Mouse (Mus musculus) cerebellum, postnatal 10 days (tissue): ENCODE results near the gene Mmp15.

Experiments used
- DNase-seq, 2 experiments: peaks; one replicate each; pipeline ENCODE4 v3.0.0; 2021; ENCODE audit warnings: mixed read lengths in 2 of 2

Mmp15 gene

DNA sequence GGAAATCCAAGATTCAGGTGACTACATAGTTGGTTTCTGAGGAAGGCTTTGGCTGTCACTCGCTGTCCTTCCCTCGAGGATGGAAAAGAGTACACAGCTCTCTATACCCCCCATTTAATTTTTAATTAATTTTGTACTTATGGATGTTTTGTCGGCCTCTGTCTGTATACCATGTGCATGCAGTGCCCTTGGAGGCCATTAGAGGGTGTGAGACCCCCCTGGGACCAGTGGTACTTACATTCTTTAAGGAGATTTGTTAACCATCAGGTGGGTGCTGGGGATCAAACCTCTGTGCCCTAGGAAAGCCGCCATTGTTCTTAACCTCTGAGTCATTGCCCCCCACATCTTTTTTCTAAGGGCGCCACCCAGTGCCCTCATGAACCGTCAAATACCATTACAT, 7.4 kb upstream of the Mmp15 start:
- DNase-seq: no peak

DNA sequence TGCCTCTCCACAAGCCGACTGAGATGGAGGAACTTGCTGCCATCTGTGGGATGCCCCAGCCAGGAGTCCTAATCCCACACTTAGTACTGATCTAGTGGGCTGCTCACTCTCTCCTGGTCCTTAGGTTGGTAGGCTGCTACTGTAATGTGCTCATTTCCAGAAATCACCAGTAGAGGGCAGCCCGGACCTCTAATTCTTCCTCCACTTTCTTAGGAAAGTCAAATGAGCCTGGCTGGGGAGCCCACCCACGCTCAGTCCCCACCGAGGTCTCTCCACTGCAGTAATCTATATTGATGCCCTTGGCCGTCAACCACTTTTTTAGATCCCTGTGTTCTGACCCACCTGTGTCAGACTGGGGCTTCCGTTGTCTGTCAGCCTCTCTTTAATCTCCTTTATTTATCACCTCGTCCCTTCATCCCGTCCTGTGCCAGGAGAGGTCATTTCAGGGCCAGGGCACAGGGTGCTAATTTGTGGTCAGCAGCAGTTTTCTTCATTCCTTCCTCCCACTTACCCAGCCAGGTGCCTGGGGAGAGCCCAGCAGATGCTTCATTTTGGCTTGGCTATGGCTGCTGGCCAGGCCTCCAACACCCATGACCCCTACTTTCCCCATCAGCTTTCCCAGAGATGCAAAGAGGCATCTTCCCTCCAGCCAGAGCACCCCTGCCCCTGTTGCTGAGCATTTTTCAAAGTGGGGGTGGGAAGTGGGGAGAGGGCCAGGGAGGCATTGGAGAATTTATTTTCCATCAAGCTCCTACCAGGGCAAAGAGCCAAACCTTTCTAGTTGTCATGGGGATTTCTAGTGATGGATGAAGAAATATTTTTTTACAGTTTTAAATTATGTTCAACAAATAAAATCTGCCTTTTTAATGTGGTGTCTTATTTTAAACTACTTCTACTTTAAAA, 5.2 kb upstream of the Mmp15 start:
- DNase-seq: peak; percentile 91 to 93

DNA sequence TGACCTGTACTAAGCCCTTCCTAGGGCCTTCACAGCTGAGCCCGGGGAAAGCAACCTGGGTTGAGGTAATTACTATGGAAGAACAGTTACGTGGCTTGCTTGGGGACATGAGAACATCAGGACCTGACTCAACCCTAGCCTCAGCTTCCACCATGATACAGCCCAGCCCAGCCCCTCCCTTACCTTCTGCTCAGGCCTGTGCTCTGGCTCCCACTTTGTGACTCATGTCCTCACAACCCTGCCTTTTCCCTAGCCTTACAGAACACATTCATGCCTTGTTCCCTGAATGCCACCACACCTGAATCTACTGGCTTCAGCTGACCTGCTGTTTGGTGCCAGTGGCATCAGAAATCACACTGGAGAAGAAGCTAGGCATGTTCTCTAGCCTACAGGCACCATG, 3.7 kb upstream of the Mmp15 start:
- no peak for DNase-seq

DNA sequence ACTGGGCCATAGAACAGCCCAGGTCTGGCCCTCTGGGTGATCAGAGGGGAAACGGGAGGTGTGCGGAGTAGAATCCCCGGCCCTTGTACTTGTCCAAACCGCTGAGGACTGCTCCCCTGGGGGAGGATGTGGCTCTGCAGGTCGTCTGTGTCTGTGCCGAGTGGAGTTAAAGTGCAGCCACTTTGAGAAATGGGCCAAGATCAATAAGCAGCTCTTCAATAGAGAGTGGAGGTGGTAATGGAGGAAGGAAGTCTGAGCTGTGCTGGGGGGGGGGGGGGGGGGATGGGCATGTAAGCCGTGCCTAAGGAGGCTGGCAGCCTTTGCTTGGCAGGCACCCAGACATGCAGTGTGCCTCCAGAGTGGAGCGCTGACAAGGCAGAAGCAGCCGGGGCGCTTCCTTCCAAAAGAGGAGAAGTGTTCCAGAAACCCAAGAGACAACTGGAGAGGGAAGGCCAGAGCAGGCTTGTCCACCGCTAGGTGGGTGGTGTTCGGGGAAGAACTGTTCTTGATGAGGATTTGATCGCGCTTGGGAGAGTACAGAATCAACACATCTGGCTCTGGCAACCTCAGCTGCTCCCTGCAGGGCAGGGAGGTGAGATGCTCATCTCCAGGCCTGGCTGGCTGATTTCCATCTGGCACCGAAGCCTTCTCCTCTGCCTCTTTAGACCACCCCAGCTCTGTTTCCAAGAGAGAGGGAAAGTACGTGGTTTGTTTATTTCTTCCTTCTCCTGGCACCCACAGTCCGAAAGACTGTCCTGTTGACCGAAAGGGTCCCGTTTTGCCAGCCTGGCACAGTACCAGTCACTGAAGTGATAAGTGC, 3.0 kb upstream of the Mmp15 start:
- DNase-seq: peak; percentile 84 to 90

DNA sequence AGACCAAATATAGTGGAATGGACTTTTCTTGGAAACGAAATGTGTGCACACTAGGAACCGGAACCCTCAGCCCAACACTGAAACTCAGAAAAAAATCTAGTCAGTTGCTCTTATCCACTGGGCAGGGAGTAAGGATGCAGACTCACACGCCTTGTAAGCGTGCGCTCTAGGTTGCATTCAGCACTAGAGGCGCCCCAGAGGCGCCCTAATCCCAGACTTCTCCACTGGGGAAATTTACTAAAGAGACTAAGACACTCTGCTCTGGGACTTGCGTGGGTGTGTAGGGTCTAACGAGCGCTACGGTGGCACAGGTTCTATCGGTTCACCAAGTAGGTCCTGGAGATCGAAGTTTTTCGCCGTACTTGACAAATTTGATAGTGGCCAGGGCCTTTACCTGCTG, 607 bp upstream of the Mmp15 start:
- no peak for DNase-seq

DNA sequence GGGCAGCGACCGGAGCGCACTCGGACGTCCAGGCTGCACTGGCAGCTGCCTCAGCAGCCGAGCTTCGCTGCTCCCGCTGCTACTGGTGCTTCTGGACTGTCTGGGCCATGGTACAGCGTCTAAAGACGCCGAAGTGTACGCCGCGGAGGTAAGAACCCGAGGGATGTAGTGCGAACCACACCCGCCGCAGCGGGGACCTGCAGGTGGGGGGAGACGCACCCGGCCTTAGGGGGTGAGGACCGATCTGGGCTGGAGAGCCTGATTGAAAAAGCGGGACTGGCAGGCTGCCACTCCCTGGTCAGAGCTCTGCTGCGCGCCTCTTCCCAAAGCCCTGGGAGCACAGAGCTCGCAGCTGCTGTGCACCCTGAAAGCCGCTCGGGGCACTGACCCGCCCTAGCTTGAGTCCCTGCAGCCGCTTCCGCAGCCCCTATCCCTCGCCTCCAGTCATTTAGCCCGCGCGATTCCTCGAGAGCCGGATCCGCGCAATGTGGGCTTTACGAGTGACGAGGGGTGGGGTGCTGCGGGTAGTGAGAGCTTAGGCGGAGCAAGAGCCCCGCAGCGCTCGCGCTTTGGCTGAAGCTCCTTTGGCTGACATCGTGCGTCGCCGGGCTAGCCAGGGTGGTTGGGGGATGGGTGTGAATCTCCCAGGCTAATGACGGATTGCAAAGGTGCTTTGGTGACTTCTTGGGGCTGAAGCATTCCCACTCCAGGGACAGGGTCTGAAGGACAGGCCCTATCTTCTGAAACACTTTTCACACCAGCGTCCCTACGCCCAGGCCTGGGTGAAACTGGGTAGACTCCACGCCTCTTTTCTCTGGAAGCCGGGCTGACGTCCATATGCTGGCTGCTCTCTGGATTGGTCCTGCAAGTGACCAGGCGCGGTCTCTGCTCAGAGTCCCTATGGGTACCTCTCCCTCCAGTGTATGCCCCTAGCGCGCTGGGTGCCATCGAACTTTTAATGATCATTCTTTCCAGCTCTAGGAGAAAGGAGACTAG, 1.1 kb downstream of the Mmp15 start:
- DNase-seq: peak in 1 of 2 experiments; percentile 80

DNA sequence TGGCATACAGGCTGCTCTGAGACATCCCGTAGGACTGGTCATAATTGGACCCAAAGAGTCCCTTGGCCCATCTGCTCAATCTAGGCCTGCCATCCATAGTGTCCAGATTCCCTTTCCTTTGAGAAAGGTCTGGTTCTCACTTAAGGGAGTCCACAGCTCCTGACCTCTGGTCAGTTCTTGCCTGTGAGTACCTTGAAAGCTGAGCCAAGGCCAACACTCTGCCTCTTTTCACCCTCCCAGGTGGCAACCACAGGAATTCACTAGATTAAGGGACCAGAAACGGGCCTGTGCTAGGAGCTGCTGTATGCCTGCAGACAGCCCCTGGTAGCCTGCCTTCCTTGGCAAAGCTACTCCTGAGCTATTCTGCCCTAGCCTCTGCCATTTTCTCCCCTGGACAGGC, 2.5 kb downstream of the Mmp15 start:
- no peak for DNase-seq

DNA sequence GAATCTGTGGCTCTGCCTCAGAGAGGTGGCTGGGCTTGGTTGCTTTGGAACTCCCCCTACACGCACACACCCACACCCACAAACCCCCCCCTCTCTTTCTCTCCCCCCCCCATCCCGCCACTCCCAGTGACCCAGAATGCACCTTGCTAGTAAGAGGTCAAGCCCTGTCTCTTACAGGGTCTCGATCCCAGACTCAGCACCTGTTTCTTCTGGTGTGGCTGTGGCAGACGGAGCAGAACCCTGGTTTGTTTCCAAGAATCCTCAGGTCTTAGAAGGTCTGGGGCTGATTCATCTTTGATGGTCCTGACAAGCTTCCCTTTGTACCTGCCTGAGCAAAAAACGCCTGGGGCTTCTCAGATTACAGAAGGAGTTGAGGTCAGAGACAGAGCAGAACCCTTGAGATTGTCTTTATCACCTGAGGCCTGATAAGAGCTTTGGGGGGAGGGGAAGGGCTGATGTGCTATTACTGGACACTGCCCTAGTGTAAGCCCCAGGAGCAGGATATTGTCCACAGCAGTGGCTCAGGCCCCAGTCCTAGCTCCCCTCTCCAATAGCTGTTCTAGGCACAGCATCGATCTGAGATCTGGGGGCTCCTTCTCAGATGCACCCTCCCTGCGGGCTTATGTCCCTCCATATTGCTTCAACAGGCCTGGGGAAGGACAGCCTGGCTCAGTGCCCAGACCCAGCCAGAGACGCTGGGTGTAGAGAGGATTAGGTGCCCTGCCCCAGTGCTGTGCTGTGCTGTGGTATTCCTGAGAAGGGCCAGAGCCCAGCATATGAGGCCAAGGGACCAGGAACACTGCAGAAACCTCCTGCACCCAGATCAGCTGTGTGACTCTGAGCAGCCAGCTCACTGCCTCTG, 6.7 kb downstream of the Mmp15 start:
- peak in 1 of 2 experiments; percentile 49 for DNase-seq

DNA sequence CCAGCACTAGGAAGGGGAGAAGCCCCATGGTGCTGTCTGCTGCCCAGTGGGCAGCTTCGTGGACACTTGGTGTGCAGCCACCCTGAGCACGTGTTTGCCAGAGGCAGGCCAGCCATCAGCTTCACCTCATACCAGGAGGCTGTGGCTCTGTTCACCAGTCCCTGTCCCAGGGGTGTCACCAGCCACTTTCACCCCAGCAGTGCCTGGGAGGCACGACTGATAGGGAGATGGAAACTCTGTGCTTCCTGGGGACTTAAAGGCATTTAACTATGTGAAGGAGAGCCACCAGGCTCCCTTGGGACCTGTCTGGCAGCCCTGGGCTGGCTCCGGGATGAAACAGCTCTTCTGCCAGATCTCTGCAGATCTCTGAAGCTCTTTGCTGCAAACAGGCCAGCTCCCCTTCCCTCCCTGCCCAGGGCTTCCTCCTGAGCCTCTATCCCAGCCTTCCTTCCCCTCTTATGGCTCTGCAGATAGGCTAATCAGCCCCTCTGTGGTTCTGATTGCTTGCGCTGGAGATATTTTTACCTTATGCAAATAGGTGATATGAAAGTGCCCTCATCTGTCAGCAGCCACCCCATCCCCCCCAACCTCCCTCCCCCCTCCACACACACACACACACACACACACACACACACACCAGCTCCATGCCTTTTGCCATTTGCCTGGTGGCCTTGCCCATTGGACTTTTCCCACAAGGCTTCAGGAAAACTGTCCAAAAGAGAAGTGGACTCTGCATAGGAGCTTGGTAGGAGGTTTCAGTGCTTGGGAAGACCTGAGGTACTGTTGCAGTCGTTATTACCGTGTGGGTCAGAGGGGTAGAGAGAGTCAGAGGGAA, 8.3 kb downstream of the Mmp15 start:
- DNase-seq: peak; percentile 62 to 75

DNA sequence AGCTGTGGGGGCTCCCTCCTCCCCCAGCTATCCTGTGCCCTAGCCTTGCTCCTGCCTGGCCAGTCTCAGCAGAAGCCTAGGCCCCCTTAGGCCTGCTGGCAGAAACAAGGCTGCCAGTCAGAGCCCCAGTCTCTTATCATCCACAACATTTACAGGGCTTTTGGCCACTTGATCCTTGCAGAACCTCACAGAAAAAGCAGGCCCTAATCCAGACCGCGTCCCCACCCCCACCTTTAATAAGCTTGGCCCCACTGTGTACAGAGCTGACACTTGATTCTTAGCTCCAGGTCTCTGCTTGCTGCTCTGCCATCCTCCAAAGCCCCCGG, 8.9 kb downstream of the Mmp15 start:
- DNase-seq: no peak

DNA sequence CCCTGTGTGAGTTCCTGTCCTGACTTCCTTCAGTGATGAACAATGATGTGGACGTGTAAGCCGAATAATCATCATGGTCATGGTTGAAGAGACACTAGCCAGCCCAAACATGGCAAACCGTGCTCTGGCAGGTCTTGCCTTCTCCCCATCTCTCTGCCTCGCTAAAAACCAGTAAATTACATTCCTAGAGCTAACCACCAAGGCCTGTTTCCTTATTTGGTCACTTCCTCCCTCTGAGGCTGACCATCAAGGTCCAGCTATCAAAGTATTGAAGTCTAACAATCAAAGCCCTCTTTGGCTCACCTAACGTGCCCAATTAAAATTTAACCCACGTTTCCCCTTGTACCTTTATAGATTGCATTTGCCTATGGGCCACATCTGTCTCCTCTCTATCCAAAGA, 10.2 kb downstream of the Mmp15 start:
- DNase-seq: no peak

DNA sequence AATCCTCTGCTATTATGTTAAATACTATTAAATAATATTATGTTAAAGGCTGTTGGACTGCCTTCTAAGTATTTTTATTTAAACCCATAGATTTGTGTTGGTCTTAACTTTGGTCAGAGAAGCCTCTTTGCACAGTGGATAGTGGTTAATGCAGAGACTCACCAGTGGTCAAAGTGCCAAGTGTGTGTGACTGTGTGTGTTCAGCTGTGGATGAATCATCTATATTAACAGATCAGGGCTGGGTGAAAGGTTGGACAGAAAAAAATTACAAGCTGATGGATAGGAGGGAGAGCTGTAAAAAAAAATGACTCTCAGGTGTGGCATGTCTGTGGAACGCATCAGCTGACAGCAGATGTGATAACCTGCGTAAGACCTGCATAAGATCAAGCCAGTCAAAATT, 11.8 kb downstream of the Mmp15 start:
- DNase-seq: no peak

DNA sequence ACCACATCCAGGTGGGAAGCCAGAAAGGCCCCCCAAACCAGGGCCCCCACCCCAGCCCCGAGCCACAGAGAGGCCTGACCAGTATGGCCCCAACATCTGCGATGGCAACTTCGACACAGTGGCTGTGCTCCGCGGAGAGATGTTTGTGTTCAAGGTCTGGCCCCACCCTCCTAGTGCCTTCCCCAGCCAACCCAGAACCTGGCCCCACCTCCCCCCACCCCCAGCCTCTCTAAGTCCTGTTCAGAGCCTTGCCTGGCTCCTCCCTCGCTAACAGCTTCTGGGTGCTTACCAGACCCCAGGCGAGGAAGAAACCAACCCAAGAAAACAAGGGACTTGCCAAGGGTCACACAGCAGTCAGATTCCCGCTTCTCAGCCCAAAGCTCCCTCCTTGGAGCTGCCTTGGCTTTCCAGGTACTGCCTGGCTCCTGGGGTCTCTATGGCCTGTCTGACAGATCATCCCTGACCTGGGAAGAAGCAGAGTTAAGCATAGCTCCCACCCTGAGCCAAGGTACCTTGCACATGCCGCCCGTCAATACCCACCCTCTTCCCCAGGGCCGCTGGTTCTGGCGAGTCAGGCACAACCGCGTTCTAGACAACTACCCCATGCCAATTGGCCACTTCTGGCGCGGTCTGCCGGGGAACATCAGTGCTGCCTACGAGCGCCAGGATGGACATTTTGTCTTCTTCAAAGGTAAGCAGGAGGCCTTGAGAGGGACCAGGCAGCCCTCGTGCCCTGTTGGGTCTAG, 17.7 kb downstream of the Mmp15 start:
- DNase-seq: no peak

DNA sequence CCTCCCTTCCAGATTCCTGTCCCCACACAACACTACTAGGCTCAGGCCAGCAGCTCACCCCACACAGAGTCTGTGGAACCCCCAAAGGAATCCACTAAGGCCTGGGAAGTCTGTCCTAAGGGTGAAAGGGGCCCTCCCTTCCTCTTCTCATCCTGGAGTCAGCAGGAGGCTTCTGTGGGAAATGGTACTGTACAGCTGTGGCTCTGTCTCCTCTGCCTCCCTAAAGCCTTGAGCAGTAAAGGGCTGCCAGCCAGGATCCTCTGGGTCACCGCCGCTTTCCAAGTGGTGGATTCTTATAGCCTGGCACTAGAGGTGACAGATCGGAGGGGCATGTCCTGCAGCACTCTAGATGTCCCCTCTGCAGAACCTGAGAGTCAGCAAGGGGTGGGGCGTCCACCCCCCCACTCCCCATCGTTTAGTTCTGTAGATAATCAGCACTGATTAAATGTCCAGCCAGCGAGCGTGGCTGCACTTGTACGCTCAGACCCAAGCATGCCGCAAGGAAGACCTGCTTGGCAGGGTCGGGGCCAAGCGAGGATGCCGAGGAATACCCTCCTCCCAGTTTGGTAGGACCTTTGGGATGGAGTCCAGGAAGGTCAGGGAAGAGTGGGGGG, 21.4 kb downstream of the Mmp15 start:
- no peak for DNase-seq

DNA sequence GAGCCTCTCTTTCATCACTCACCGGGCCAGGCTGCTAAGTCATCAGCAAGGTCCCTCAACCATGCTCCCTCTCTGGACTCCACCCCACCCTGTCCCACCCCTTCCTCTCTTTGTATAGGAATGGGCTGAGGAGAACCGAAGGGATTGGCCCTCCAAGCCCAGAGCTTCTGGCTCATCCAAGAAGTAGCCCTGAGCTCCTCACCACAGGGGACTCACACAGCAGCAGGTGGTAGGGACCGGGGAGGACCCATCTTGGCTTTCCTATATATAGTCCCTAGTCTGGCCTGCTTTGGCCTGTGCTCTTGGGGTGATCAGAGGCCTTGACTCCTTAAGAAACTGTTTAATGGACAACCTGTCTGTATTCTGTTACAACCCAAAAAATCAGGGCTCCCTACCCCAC, 22.4 kb downstream of the Mmp15 start:
- no peak for DNase-seq

DNA sequence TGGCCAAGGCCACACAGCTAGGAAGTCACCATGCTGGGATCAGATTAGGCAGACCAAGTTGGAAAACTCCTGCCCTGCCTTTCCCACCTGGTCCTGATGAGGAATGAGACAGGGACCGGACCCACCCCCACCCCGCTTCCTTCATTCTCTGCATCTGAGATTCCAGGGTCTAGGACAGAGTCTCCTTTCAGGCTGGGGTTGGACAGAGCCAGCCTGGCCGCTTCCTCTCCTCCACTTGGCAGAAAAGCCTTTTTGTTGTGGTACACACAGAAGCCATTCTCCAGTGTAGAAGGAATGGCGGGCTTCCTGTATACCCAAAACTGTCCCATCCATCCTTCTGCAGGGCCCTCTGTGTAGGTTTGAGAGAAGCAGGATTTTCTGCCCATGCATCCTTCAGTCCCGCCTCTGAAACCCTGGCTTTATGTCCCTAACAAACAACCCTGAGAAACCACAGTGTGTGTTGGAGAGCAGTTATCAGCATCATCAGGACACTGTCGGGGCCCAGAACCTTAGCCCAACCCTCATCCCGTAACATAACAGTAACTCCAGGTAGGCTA, 23.4 kb downstream of the Mmp15 start:
- DNase-seq: no peak

DNA sequence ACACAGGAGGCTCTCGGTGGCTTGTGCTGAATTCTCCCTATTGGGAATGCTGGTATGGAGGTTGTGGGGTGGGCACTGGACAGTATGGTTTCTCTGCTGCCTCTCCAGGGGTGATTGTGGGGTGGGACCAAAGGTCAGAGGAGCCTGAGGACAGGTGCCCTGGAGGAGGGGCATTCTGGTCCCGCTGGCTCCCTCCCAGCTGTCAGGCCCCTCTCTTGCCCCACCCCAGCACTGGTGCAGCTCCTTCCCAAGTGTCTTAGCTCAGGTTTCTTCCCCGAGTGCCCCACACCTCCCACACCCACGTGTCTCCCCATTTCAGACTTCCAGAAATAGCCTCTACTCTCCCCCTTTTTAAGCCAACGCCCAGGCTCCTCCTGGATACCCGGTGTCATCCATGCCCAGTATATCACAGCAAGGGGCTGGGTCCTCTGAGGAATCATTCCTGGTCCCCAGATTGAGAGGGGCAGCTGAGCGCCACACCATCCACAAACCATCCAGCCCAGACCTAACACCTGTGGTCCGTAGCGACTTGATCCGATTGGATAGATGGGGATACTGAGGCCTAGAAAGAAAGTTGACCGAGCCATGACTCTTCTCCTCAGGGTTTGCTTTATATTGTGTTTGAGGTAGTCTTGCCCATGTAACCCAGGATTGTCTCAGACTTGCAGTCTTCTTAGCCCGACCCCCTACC, 24.4 kb downstream of the Mmp15 start:
- no peak for DNase-seq

DNA sequence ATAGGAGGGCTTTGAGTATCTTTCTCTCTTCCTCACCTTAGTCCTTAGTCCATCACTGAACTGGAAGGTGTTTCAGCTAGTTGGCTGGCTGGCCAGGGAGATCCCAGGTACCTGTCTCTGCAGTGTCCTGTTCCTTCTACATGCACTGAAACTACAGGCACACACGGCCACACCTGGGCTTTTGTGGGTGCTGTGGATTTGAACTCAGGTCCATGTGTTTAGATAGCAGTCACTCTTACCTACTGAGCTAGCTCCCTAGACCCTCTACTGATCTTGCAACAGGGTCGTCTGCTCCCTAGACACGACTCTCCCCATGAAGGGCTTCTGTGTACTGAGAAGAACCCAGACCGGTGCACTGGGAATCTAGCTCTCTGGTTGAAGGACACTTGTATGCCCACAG, 25.0 kb downstream of the Mmp15 start:
- no peak for DNase-seq

DNA sequence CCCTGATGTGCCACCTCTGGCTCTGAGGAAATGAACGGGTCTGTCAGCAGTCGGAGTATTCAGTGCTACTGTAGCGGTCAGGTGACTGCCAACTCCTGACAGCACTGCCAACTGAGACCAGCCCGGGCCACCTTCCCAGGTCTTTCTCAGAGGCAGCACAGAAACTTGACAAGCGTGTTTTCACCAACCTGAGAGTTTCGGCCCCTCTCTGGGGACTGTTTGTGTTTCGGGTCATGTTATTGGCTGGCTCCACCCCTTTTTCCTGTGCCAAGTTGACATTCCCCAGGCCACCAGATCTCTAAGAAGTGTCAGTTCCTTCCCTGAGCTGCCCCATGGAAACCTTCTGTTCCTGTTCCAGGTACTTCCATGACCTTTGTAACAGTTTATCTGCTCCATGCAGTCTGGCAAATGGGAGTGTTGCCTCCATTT, 25.8 kb downstream of the Mmp15 start:
- no peak for DNase-seq
